Mouse (Mus musculus): ENCODE results near the gene Atp1b1. TPM values are rescaled to one million over a fixed set of nuclear protein-coding genes. Genes with fewer than 3 reads are reported as not detected.

Atp1b1 gene
- polyA plus RNA-seq, 1 experiment from 2014 or later: 11.6 TPM

DNA sequence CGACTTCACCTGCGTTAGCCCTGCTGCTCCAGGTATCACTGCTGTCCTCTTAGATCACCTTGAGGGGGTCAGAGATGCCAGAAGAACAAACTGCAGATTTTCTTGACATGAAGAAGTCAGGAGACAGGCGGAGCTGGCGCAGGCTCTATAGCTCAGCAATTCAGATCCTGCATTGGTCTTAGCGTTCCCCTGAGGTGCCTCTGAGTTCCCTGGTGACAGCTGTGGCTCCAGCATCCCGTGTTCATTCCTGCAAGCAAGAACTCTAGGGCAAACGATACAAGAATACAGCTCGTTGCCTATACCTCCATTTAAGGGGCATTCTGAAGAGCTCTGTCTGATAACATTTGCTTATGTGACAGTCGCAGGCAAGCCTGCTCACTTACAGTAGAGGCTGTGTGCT is 29.5 kb downstream of the Atp1b1 start:
- H3K9ac ChIP-seq (replicated peaks; ENCODE audit: low read length): no peak overlapping the region
- DNase-seq (ENCODE audit: low spot score): no peak

DNA sequence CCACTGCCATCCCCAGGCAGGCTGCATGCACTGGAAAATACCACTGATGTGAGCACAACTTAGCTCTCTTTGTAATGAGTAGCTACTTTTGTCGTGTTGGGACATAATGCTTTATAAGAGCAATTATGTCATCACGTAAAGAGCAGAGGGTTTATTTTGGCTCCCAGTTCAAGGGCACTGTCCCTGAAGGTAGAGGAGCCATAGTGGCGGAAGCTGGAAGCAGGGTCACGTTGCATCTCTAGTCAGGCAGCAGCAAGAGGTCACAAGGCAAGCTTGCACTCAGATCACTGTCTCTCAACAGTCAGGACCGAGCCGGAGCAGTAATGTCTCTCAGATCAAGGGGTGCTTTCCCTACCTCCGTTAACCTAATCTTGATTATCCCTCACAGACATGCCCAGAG is 30.4 kb downstream of the Atp1b1 start:
- H3K4me1 ChIP-seq (ENCODE audit: control insufficient read depth, insufficient read depth, low read length): no peaks in the 10 kb centered on the region
- H3K27me3 ChIP-seq (ENCODE audit: control insufficient read depth, insufficient read depth, low read length): no peaks in the 10 kb centered on the region
- DNase-seq (ENCODE audit: low spot score) (no peak), ATAC-seq (replicated peaks; ENCODE audit: insufficient number of reproducible peaks, low FRiP score, low TSS enrichment, low read depth) (no peak)
- 79% methylated on average over 7 of the region's 7 CpGs for WGBS
- H3K27ac ChIP-seq (replicated peaks; ENCODE audit: low read depth, low read length): no peak overlapping the region
- no peak overlapping the region for H3K4me2 ChIP-seq (ENCODE audit: low read depth, low read length)
- H3K9ac ChIP-seq (replicated peaks; ENCODE audit: low read length): no peak overlapping the region
- H3K36me3 ChIP-seq (replicated peaks; ENCODE audit: control insufficient read depth, insufficient read depth, low read depth, low read length): no peaks in the 10 kb centered on the region
- H3K9me3 ChIP-seq (replicated peaks; ENCODE audit: control insufficient read depth, low read length): no peaks in the 10 kb centered on the region
- H3K4me3 ChIP-seq (ENCODE audit: low read depth, low read length): no peak overlapping the region

More for the DNA sequence above, 29.5 kb downstream of the Atp1b1 start:
- Histone ChIP-seq H3K9me3 (replicated peaks; ENCODE audit: control insufficient read depth, low read length) (no peaks in the 10 kb centered on the region), H3K27me3 (ENCODE audit: control insufficient read depth, insufficient read depth, low read length) (no peaks in the 10 kb centered on the region), H3K36me3 (replicated peaks; ENCODE audit: control insufficient read depth, insufficient read depth, low read depth, low read length) (no peaks in the 10 kb centered on the region), H3K27ac (replicated peaks; ENCODE audit: low read depth, low read length) (no peak overlapping the region), H3K4me2 (ENCODE audit: low read depth, low read length) (no peak overlapping the region), H3K4me3 (ENCODE audit: low read depth, low read length) (no peak overlapping the region), H3K4me1 (ENCODE audit: control insufficient read depth, insufficient read depth, low read length) (no peaks in the 10 kb centered on the region)
- no peak for ATAC-seq (replicated peaks; ENCODE audit: insufficient number of reproducible peaks, low FRiP score, low TSS enrichment, low read depth)
- WGBS: 89% methylated on average over 9 of the region's 9 CpGs

DNA sequence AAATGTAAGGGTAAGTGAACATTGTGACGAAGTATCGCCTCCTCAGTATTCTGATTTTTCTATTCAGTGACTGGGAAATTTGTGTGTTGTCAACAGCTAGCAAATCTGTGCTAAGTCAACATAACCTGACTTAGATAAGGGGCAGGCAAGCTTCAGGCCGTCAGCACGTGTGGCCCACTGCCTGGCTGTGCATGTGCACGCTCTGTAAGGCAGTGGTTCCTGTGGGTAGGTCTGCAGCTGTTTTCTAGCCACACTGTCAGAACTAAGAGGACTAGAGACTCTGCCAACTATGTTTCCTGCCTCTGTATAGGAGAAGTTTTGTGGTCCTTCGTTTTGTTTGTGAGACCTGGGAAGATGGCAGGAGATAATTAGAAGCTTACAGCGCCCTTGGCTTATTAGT is 31.9 kb downstream of the Atp1b1 start:
- ATAC-seq (replicated peaks; ENCODE audit: insufficient number of reproducible peaks, low FRiP score, low TSS enrichment, low read depth): no peak
- Histone ChIP-seq H3K9ac (replicated peaks; ENCODE audit: low read length) (no peak overlapping the region), H3K27ac (replicated peaks; ENCODE audit: low read depth, low read length) (no peak overlapping the region), H3K4me1 (ENCODE audit: control insufficient read depth, insufficient read depth, low read length) (no peaks in the 10 kb centered on the region), H3K36me3 (replicated peaks; ENCODE audit: control insufficient read depth, insufficient read depth, low read depth, low read length) (no peaks in the 10 kb centered on the region), H3K4me2 (ENCODE audit: low read depth, low read length) (no peak overlapping the region), H3K4me3 (ENCODE audit: low read depth, low read length) (no peak overlapping the region), H3K9me3 (replicated peaks; ENCODE audit: control insufficient read depth, low read length) (no peaks in the 10 kb centered on the region), H3K27me3 (ENCODE audit: control insufficient read depth, insufficient read depth, low read length) (no peaks in the 10 kb centered on the region)
- WGBS: 90% methylated on average over 7 of the region's 7 CpGs
- DNase-seq (ENCODE audit: low spot score): no peak

DNA sequence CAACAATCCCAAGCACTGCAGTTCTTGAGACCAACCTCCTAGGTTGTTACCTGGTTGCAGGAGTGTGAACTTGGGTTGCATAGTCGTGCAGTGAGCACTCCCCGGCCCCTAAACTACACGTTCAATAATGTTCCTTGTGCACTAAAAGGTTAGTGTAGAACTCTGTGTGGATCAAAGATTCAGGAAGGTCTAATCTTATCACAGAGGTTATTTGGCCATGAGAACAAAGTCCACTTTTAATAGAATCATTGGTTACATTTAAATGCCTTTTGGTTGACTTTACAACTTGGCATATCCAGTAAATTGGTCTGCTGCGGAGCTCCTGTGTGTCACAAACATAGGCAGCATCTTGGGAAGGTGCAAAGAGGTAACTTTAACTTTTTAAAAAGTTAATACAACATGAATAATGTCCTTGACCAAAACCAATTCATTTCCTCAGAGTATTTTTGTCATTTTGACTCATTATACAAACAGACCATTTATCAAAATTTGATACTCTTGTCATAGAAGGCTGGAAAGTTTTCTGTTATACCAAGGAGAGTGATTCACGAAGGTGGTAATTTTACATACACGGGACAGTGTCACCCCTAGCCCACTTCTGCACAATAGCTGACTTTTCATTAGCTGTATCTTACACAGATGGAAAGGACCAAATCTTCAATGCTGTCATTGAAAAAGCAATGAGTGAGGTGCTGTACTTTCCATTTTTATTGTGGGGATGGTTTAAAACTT is 37.4 kb downstream of the Atp1b1 start:
- 91% methylated on average over 6 of the region's 6 CpGs for WGBS
- ATAC-seq (replicated peaks; ENCODE audit: insufficient number of reproducible peaks, low FRiP score, low TSS enrichment, low read depth) (no peak), DNase-seq (ENCODE audit: low spot score) (no peak)
- Histone ChIP-seq H3K27me3 (ENCODE audit: control insufficient read depth, insufficient read depth, low read length) (no peaks in the 10 kb centered on the region), H3K36me3 (replicated peaks; ENCODE audit: control insufficient read depth, insufficient read depth, low read depth, low read length) (no peaks in the 10 kb centered on the region), H3K4me2 (ENCODE audit: low read depth, low read length) (no peak overlapping the region), H3K4me1 (ENCODE audit: control insufficient read depth, insufficient read depth, low read length) (no peaks in the 10 kb centered on the region), H3K9me3 (replicated peaks; ENCODE audit: control insufficient read depth, low read length) (no peaks in the 10 kb centered on the region), H3K9ac (replicated peaks; ENCODE audit: low read length) (no peak overlapping the region), H3K27ac (replicated peaks; ENCODE audit: low read depth, low read length) (no peak overlapping the region), H3K4me3 (ENCODE audit: low read depth, low read length) (no peak overlapping the region)

DNA sequence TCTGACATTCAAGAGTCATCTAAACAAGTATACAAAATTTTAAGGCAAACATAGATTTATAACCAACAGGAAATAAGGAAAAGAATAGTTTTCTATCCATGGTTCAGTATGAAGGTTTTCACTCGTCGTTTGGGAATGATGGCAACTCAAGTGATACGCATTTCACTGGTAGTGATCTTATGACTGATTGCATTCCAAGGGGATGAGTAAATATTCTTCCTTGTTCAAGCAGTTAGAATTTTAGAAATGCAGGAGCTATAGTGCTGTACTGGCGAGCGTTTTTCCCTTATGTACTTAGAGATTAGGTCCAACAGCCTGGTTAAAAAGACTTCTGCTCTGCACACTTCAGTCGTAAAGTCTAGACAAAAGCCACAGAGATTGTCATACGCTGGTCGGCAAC is 38.8 kb downstream of the Atp1b1 start:
- 91% methylated on average over 8 of the region's 8 CpGs for WGBS
- no peaks in the 10 kb centered on the region for H3K4me1 ChIP-seq (ENCODE audit: control insufficient read depth, insufficient read depth, low read length)
- H3K27me3 ChIP-seq (ENCODE audit: control insufficient read depth, insufficient read depth, low read length): no peaks in the 10 kb centered on the region
- no peak overlapping the region for H3K4me3 ChIP-seq (ENCODE audit: low read depth, low read length)
- ATAC-seq (replicated peaks; ENCODE audit: insufficient number of reproducible peaks, low FRiP score, low TSS enrichment, low read depth): no peak
- DNase-seq (ENCODE audit: low spot score): no peak
- H3K9me3 ChIP-seq (replicated peaks; ENCODE audit: control insufficient read depth, low read length): no peaks in the 10 kb centered on the region
- H3K36me3 ChIP-seq (replicated peaks; ENCODE audit: control insufficient read depth, insufficient read depth, low read depth, low read length): no peaks in the 10 kb centered on the region
- H3K4me2 ChIP-seq (ENCODE audit: low read depth, low read length): no peak overlapping the region
- H3K27ac ChIP-seq (replicated peaks; ENCODE audit: low read depth, low read length): no peak overlapping the region
- no peak overlapping the region for H3K9ac ChIP-seq (replicated peaks; ENCODE audit: low read length)

DNA sequence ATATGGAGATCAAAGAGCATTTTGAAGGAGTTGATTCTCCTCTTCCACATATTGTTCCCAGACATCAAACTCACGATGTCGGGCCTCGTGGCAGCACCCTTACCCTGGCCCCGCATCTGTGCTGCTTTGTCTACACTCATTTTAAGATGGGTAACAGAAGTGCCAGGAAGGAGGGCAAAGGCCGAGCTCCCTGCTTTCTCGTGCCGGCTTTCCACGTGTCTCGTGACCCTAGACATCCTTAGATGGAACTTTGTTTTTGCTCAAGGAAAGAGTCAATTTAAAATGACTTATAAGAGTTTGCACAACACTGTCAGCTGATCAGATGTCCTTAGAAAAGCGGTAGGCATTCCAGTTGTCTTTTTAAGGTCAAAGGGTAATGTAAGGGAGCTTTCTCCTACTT is 39.8 kb downstream of the Atp1b1 start:
- Histone ChIP-seq H3K9me3 (replicated peaks; ENCODE audit: control insufficient read depth, low read length) (no peaks in the 10 kb centered on the region), H3K27ac (replicated peaks; ENCODE audit: low read depth, low read length) (no peak overlapping the region), H3K36me3 (replicated peaks; ENCODE audit: control insufficient read depth, insufficient read depth, low read depth, low read length) (no peaks in the 10 kb centered on the region), H3K27me3 (ENCODE audit: control insufficient read depth, insufficient read depth, low read length) (no peaks in the 10 kb centered on the region), H3K4me3 (ENCODE audit: low read depth, low read length) (no peak overlapping the region), H3K4me2 (ENCODE audit: low read depth, low read length) (no peak overlapping the region), H3K4me1 (ENCODE audit: control insufficient read depth, insufficient read depth, low read length) (no peaks in the 10 kb centered on the region), H3K9ac (replicated peaks; ENCODE audit: low read length) (no peak overlapping the region)
- 61% methylated on average over 10 of the region's 10 CpGs for WGBS
- DNase-seq (ENCODE audit: low spot score) (no peak), ATAC-seq (replicated peaks; ENCODE audit: insufficient number of reproducible peaks, low FRiP score, low TSS enrichment, low read depth) (no peak)

DNA sequence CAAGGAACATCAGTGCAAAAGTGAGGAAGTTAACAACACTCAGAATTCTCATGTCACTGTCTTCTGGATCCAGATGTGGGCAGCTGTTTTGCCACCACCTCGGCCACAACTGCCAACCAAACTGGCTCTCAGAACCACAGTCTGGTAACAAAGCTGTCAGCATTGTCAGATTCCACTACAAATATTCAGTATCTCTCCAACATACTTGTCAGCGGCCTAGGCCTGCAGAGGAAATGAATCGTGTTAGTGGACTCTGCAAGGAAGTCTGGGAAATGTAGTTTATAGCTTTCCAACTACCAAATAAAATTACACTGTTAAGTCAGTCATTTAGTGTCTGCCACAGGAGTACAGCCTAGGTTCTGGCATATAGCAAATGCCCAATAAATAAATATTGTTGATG is 40.6 kb downstream of the Atp1b1 start:
- Histone ChIP-seq H3K36me3 (replicated peaks; ENCODE audit: control insufficient read depth, insufficient read depth, low read depth, low read length) (no peaks in the 10 kb centered on the region), H3K9me3 (replicated peaks; ENCODE audit: control insufficient read depth, low read length) (no peaks in the 10 kb centered on the region), H3K27ac (replicated peaks; ENCODE audit: low read depth, low read length) (no peak overlapping the region), H3K27me3 (ENCODE audit: control insufficient read depth, insufficient read depth, low read length) (no peaks in the 10 kb centered on the region), H3K4me2 (ENCODE audit: low read depth, low read length) (no peak overlapping the region), H3K4me3 (ENCODE audit: low read depth, low read length) (no peak overlapping the region), H3K4me1 (ENCODE audit: control insufficient read depth, insufficient read depth, low read length) (no peaks in the 10 kb centered on the region), H3K9ac (replicated peaks; ENCODE audit: low read length) (no peak overlapping the region)
- 76% methylated on average over 3 of the region's 3 CpGs for WGBS
- no peak for ATAC-seq (replicated peaks; ENCODE audit: insufficient number of reproducible peaks, low FRiP score, low TSS enrichment, low read depth)
- DNase-seq (ENCODE audit: low spot score): no peak

DNA sequence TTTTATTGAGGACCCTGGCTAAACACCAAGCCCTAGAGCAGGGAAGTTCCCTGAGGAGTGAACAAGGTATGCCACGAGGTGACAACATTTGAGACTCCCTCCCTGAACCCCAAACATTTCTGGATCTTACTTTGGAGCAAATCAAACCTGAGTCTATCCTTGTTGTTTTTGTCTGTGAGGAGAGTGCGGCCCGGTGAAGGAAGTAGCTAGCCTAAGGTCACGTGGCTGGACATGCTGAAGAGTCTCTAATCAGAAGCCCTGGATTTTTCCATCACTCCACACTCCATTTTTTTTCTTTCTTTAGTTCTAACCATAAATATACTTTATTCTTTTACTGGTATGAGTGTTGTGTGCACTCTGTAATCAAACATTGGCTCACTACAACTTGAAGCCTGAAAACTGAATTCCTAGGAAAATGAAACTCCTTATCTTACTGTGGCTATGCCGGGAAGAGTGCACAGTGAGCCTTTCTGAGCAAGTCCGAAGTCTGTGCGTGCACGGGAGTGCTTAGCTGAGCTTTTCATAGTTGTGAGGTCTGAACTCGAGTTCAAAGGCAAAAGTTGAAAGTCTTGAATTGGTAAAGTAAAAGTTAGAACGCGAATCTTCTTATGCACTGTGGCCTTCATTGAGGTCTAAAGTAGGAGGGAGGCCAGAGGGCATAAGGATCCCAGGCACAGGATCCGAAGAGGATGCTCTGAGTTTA is 41.3 kb downstream of the Atp1b1 start:
- DNase-seq (ENCODE audit: low spot score): no peak
- WGBS: 86% methylated on average over 12 of the region's 12 CpGs

More for the DNA sequence above, 41.3 kb downstream of the Atp1b1 start:
- Histone ChIP-seq H3K9ac (replicated peaks; ENCODE audit: low read length) (no peak overlapping the region), H3K4me2 (ENCODE audit: low read depth, low read length) (no peak overlapping the region), H3K27ac (replicated peaks; ENCODE audit: low read depth, low read length) (no peak overlapping the region), H3K4me3 (ENCODE audit: low read depth, low read length) (no peak overlapping the region), H3K4me1 (ENCODE audit: control insufficient read depth, insufficient read depth, low read length) (no peaks in the 10 kb centered on the region), H3K27me3 (ENCODE audit: control insufficient read depth, insufficient read depth, low read length) (no peaks in the 10 kb centered on the region), H3K36me3 (replicated peaks; ENCODE audit: control insufficient read depth, insufficient read depth, low read depth, low read length) (no peaks in the 10 kb centered on the region), H3K9me3 (replicated peaks; ENCODE audit: control insufficient read depth, low read length) (no peaks in the 10 kb centered on the region)
- ATAC-seq (replicated peaks; ENCODE audit: insufficient number of reproducible peaks, low FRiP score, low TSS enrichment, low read depth): no peak
